8 mouse cellular contexts compared by ENCODE assay signal in the genomic region with DNA sequence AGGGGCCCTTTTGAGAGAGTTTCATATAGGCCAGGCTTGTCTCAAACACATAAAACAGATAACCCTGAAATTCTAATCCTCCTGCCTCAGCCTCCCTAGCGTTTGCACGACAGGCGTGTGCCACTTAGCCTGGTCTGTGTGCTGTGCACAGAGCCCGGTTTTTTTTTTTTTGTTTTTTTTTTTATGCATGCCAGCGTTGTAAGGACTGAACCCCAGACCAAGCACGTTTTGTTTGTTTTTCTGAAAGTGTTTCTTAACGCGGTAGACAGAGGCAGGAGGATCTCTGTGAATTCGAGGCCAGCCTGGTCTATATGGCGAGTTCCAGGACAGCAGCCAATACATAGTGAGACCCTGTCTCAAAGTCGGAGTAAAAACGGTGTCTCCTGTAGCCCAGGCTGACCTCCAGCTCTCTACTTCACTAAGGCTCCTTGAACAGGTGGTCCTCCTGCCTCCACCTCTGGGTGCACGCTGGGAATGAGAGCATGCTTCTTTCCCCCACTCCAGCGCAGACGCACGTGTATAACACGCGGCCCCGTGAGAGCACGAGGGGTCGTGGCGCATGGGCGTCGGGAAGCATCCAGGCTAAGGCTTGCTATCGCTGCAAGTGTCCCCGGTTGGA. TPM values are rescaled to one million over a fixed set of nuclear protein-coding genes. Genes with fewer than 3 reads are reported as not detected.
DNase-seq lines count a peak whose midpoint lies in the region; ATAC-seq and TF ChIP-seq lines count a peak whose summit lies in the region.

Gene Ssbp4, minus strand, starts transcription at position 124 of the 619 bp plus-strand sequence.

- H3K27ac ChIP-seq in lung, embryonic 14.5 days (ENCODE audit: low read depth), result peak within 1 kb of the TSS; percentile 99
- H3K27ac ChIP-seq in brown adipose tissue, adult 24 weeks (replicated peaks; ENCODE audit: low read depth, low read length), result peak within 1 kb of the TSS; percentile 88
- peak within 1 kb of the TSS; percentile 86 for H3K27ac ChIP-seq in midbrain, embryonic 14.5 days (replicated peaks; ENCODE audit: low read depth, low read length)

- no peaks in the 10 kb centered on the region for H3K9me3 ChIP-seq in lung, embryonic 14.5 days (ENCODE audit: low read depth, low read length)
- H3K9me3 ChIP-seq in midbrain, embryonic 14.5 days (ENCODE audit: control insufficient read depth, low read length), result no peaks in the 10 kb centered on the region

- no peaks in the 10 kb centered on the region for H3K27me3 ChIP-seq in lung, embryonic 14.5 days (ENCODE audit: insufficient read depth, low read length)
- H3K27me3 ChIP-seq in midbrain, embryonic 14.5 days (ENCODE audit: control insufficient read depth, insufficient read depth, low read length), result no peaks in the 10 kb centered on the region

- TF ChIP-seq CTCF in lung, embryonic 14.5 days (IDR thresholded peaks at IDR 0.05; ENCODE audit: low read depth), result no peak

- H3K4me2 ChIP-seq in lung, embryonic 14.5 days, result peak within 1 kb of the TSS; percentile 97
- peak within 1 kb of the TSS; percentile 72 for H3K4me2 ChIP-seq in midbrain, embryonic 14.5 days (ENCODE audit: low read length)

- WGBS in lung, embryonic 14.5 days, result 4% methylated on average over 26 of the region's 26 CpGs
- WGBS in midbrain, embryonic 14.5 days, result 6% methylated on average over 26 of the region's 26 CpGs

- no peak for DNase-seq in lung, embryonic 14.5 days
- DNase-seq in lung, postnatal 4 days, result no peak
- DNase-seq in layer of hippocampus, postnatal 14 days (ENCODE audit: low spot score in 2 of 2), result no peak
- DNase-seq in midbrain, embryonic 14.5 days, result no peak
- DNase-seq in urinary bladder, adult 18-20 months (ENCODE audit: low spot score in 2 of 2), result no peak
- no peak for DNase-seq in urinary bladder, postnatal 36 days (ENCODE audit: low spot score in 2 of 2)

- H3K4me1 ChIP-seq in lung, embryonic 14.5 days (ENCODE audit: insufficient read depth), result peaks cover 16% of the 10 kb centered on the region; the same call in 1 of the 2 replicates
- peaks cover 3% of the 10 kb centered on the region; the same call in 1 of the 2 replicates for H3K4me1 ChIP-seq in brown adipose tissue, adult 24 weeks (ENCODE audit: control insufficient read depth, insufficient read depth, insufficient read length, low read length)
- H3K4me1 ChIP-seq in midbrain, embryonic 14.5 days (ENCODE audit: control insufficient read depth, insufficient read depth, low read length), result peaks cover 41% of the 10 kb centered on the region

- peak within 1 kb of the TSS; percentile 83 for H3K4me3 ChIP-seq in lung, embryonic 14.5 days (ENCODE audit: low read depth, low read length)
- H3K4me3 ChIP-seq in brown adipose tissue, adult 24 weeks (ENCODE audit: insufficient read depth, low read depth, low read length), result peak within 1 kb of the TSS; percentile 95
- H3K4me3 ChIP-seq in midbrain, embryonic 14.5 days (replicated peaks; ENCODE audit: low read depth, low read length), result peak within 1 kb of the TSS; percentile 79

- H3K36me3 ChIP-seq in lung, embryonic 14.5 days (ENCODE audit: insufficient read depth), result no peaks in the 10 kb centered on the region
- H3K36me3 ChIP-seq in midbrain, embryonic 14.5 days (ENCODE audit: control insufficient read depth, insufficient read depth, low read length), result no peaks in the 10 kb centered on the region

- peak within 1 kb of the TSS; percentile 90 for H3K9ac ChIP-seq in lung, embryonic 14.5 days
- H3K9ac ChIP-seq in midbrain, embryonic 14.5 days (replicated peaks; ENCODE audit: low read length), result peak within 1 kb of the TSS; percentile 82

- peak; percentile 0; the same call in 1 of the 2 replicates for ATAC-seq in lung, embryonic 14.5 days (ENCODE audit: insufficient read depth)
- ATAC-seq in granulocyte monocyte progenitor cell, adult 5-6 weeks (replicated peaks; ENCODE audit: poor library complexity, severe bottlenecking), result no peak
- ATAC-seq in midbrain, embryonic 14.5 days (ENCODE audit: low FRiP score, low TSS enrichment), result no peak

RNA-seq across cellular contexts. Expression of gene Ssbp4, which starts in this region (rescaled TPM):
- 127 and 143 TPM in 2 replicates for polyA plus RNA-seq in lung, embryonic 14.5 days (2014; fragmentation: Nextera tagmentation; extraction: Ambion mirVana)
- polyA plus RNA-seq in brown adipose tissue, adult 24 weeks (2012; ENCODE audit: insufficient read depth, insufficient read length, missing spikeins), result 29.6 and 45.0 TPM in 2 replicates
- 53.8 and 75.4 TPM in 2 replicates for total RNA-seq in granulocyte monocyte progenitor cell, adult 5-6 weeks (2014; fragmentation: Nextera tagmentation)
- total RNA-seq in granulocyte monocyte progenitor cell, adult 5-6 weeks (2017), result 35.2 and 87.9 TPM in 2 replicates
- 100 to 1,000 TPM; 253 to 259 TPM for total RNA-seq in layer of hippocampus, postnatal 14 days (2021)
- 172 and 213 TPM in 2 replicates for polyA plus RNA-seq in midbrain, embryonic 14.5 days (2014; fragmentation: Nextera tagmentation; extraction: Ambion mirVana)
